Comparison of ENCODE assay signal across 27 mouse cellular contexts in genomic region chr10:15540780-15541426, GRCm38 (mm10).
"Had no signal": no experiment of that assay in that cellular context is flagged by ENCODE, and none has a peak within 500 bp of the region (broad histone marks: within the 10 kb centered on the region; RNA-seq: fewer than 3 reads in every experiment).

No protein-coding gene starts in this region.

- H3K4me2 ChIP-seq: heart, embryonic 11.5 days; heart, embryonic 13.5 days; heart, embryonic 15.5 days; hindbrain, embryonic 13.5 days; hindbrain, embryonic 15.5 days; kidney, embryonic 15.5 days; limb, embryonic 13.5 days; limb, embryonic 15.5 days; liver, embryonic 12.5 days had no signal

- H3K27ac ChIP-seq: gastrocnemius, adult 2 months; heart, adult 2 months; heart, embryonic 13.5 days; heart, embryonic 15.5 days; hindbrain, embryonic 13.5 days; hindbrain, embryonic 15.5 days; hindbrain, postnatal 0 days; kidney, embryonic 15.5 days; kidney, postnatal 0 days; limb, embryonic 13.5 days; limb, embryonic 15.5 days; liver, embryonic 12.5 days; liver, embryonic 14.5 days had no signal

- H3K27me3 ChIP-seq: heart, embryonic 13.5 days; heart, embryonic 15.5 days; hindbrain, embryonic 13.5 days; hindbrain, embryonic 15.5 days; kidney, embryonic 15.5 days; limb, embryonic 13.5 days; limb, embryonic 15.5 days; liver, embryonic 12.5 days had no signal

- ATAC-seq: intestine, embryonic 16.5 days; liver, embryonic 12.5 days had no signal

- H3K36me3 ChIP-seq: heart, embryonic 13.5 days; heart, embryonic 15.5 days; hindbrain, embryonic 13.5 days; hindbrain, embryonic 15.5 days; kidney, embryonic 15.5 days; limb, embryonic 13.5 days; limb, embryonic 15.5 days; liver, embryonic 12.5 days had no signal

- H3K9me3 ChIP-seq: heart, embryonic 13.5 days; heart, embryonic 15.5 days; hindbrain, embryonic 13.5 days; hindbrain, embryonic 15.5 days; kidney, embryonic 15.5 days; limb, embryonic 13.5 days; limb, embryonic 15.5 days; liver, embryonic 12.5 days had no signal

- H3K9ac ChIP-seq: heart, embryonic 13.5 days; heart, embryonic 15.5 days; hindbrain, embryonic 13.5 days; hindbrain, embryonic 15.5 days; kidney, embryonic 15.5 days; limb, embryonic 13.5 days; limb, embryonic 15.5 days; liver, embryonic 12.5 days; liver, embryonic 14.5 days had no signal

- DNase-seq: gastrocnemius, adult 2 months; gastrocnemius, postnatal 14 days; gastrocnemius, postnatal 36 days; heart, adult 11 months; heart, adult 2 months; heart, postnatal 14 days; heart, postnatal 36 days; kidney, adult 11 months; kidney, adult 2 months; kidney, adult 9 months; kidney, postnatal 14 days; kidney, postnatal 36 days; layer of hippocampus, adult 9-11 months; layer of hippocampus, postnatal 36 days had no signal

- H3K4me3 ChIP-seq: gastrocnemius, adult 2 months; heart, adult 2 months; heart, embryonic 13.5 days; heart, embryonic 15.5 days; hindbrain, embryonic 13.5 days; hindbrain, embryonic 15.5 days; kidney, embryonic 15.5 days; limb, embryonic 13.5 days; limb, embryonic 15.5 days; liver, embryonic 12.5 days had no signal

- H3K4me1 ChIP-seq: heart, embryonic 13.5 days; heart, embryonic 15.5 days; hindbrain, embryonic 13.5 days; kidney, embryonic 15.5 days; limb, embryonic 13.5 days; limb, embryonic 15.5 days; liver, embryonic 12.5 days had no signal
